8 mouse cellular contexts compared by ENCODE assay signal in genomic region chr17:30005103-30005443, GRCm38 (mm10). TPM values are rescaled to one million over a fixed set of nuclear protein-coding genes. Genes with fewer than 3 reads are reported as not detected.
A peak's percentile ranks its signal among the peaks of the same experiment; 100 is the strongest.
DNase-seq lines count a peak whose midpoint lies in the region; ATAC-seq and TF ChIP-seq lines count a peak whose summit lies in the region.

No protein-coding gene starts in this region.

- no peaks in the 10 kb centered on the region for H3K36me3 ChIP-seq in kidney, adult 2 months (ENCODE audit: control insufficient read depth, insufficient read depth, low read length)
- no peaks in the 10 kb centered on the region for H3K36me3 ChIP-seq in hindbrain, embryonic 12.5 days
- no peaks in the 10 kb centered on the region for H3K36me3 ChIP-seq in midbrain, embryonic 13.5 days

- peaks cover 27% of the 10 kb centered on the region for H3K4me1 ChIP-seq in kidney, adult 2 months (ENCODE audit: control insufficient read depth, insufficient read depth, low read length)
- peaks cover 40% of the 10 kb centered on the region for H3K4me1 ChIP-seq in hindbrain, embryonic 12.5 days
- H3K4me1 ChIP-seq in midbrain, embryonic 13.5 days (replicated peaks) = peaks cover 52% of the 10 kb centered on the region

- peak; percentile 36 for ATAC-seq in hindbrain, embryonic 12.5 days (ENCODE audit: low FRiP score)
- ATAC-seq in midbrain, embryonic 13.5 days = peak; percentile 51

- H3K4me3 ChIP-seq in kidney, adult 2 months (ENCODE audit: insufficient read depth, low read depth, low read length) = peak overlapping the region; percentile 53
- peak overlapping the region; percentile 77 for H3K4me3 ChIP-seq in hindbrain, embryonic 12.5 days
- H3K4me3 ChIP-seq in midbrain, embryonic 13.5 days (replicated peaks) = peak overlapping the region; percentile 95

- no peaks in the 10 kb centered on the region for H3K9me3 ChIP-seq in hindbrain, embryonic 12.5 days (replicated peaks)
- no peaks in the 10 kb centered on the region for H3K9me3 ChIP-seq in midbrain, embryonic 13.5 days

- peak overlapping the region; percentile 74 for H3K4me2 ChIP-seq in hindbrain, embryonic 12.5 days (replicated peaks)
- H3K4me2 ChIP-seq in midbrain, embryonic 13.5 days (replicated peaks) = peak overlapping the region; percentile 84

- peak overlapping the region; percentile 97 for H3K9ac ChIP-seq in hindbrain, embryonic 12.5 days
- peak overlapping the region; percentile 97 for H3K9ac ChIP-seq in midbrain, embryonic 13.5 days (replicated peaks)

- no peaks in the 10 kb centered on the region for H3K27me3 ChIP-seq in kidney, adult 2 months (replicated peaks; ENCODE audit: control insufficient read depth, insufficient read depth, low read length)
- H3K27me3 ChIP-seq in hindbrain, embryonic 12.5 days = no peaks in the 10 kb centered on the region
- H3K27me3 ChIP-seq in midbrain, embryonic 13.5 days = no peaks in the 10 kb centered on the region

- no peak for TF ChIP-seq POLR2A in kidney, adult 2 months (IDR thresholded peaks at IDR 0.05; ENCODE audit: low read depth, low read length)

- WGBS in kidney, adult 2 months = under 1% methylated on average over 34 of the region's 47 CpGs
- 0% methylated on average over 27 of the region's 47 CpGs for WGBS in hindbrain, embryonic 12.5 days
- 1% methylated on average over 15 of the region's 47 CpGs for WGBS in midbrain, embryonic 13.5 days

- no peak for DNase-seq in kidney, adult 2 months
- no peak for DNase-seq in kidney, adult 11 months
- peak; percentile 41 for DNase-seq in T-cell, adult 2 months (ENCODE audit: low spot score)
- no peak for DNase-seq in urinary bladder, adult 2 months (ENCODE audit: low spot score)
- DNase-seq in adrenal gland, postnatal 4 days (ENCODE audit: low spot score in 2 of 2) = no peak
- DNase-seq in kidney, postnatal 25 days = no peak

- no peak for TF ChIP-seq CTCF in kidney, adult 2 months (conservative IDR thresholded peaks at IDR 0.05; ENCODE audit: insufficient read depth, insufficient read length, low read depth, low read length)

- H3K27ac ChIP-seq in kidney, adult 2 months (ENCODE audit: insufficient read depth, low read depth, low read length) = peak overlapping the region; percentile 66
- H3K27ac ChIP-seq in hindbrain, embryonic 12.5 days = peak overlapping the region; percentile 100
- H3K27ac ChIP-seq in midbrain, embryonic 13.5 days = peak overlapping the region; percentile 99

RNA-seq across cellular contexts. Expression of gene Zfand3, which starts 0.5 kb away (rescaled TPM):
- 103 and 111 TPM in 2 replicates for polyA plus RNA-seq in kidney, adult 2 months (2012; rRNA removed)
- polyA plus RNA-seq in hindbrain, embryonic 12.5 days (2016; fragmentation: Nextera tagmentation; extraction: Ambion mirVana) = 85.6 and 95.1 TPM in 2 replicates
- 69.6 and 85.4 TPM in 2 replicates for polyA plus RNA-seq in midbrain, embryonic 13.5 days (2015; fragmentation: Nextera tagmentation; extraction: Ambion mirVana)
- polyA plus RNA-seq in urinary bladder, adult 2 months (2012; rRNA removed) = 131 and 145 TPM in 2 replicates
- total RNA-seq in adrenal gland, postnatal 4 days (2021) = 100 to 1,000 TPM; 140 to 145 TPM

RNA-seq across cellular contexts. Expression of gene Mdga1, which starts 35.2 kb away (rescaled TPM):
- polyA plus RNA-seq in kidney, adult 2 months (2012; rRNA removed) = 0.50 and 1.3 TPM in 2 replicates
- polyA plus RNA-seq in hindbrain, embryonic 12.5 days (2016; fragmentation: Nextera tagmentation; extraction: Ambion mirVana) = 11.8 and 13.3 TPM in 2 replicates
- 11.7 and 14.7 TPM in 2 replicates for polyA plus RNA-seq in midbrain, embryonic 13.5 days (2015; fragmentation: Nextera tagmentation; extraction: Ambion mirVana)
- polyA plus RNA-seq in urinary bladder, adult 2 months (2012; rRNA removed) = 4.0 and 5.6 TPM in 2 replicates
- 1 to 10 TPM; 3.1 to 6.8 TPM for total RNA-seq in adrenal gland, postnatal 4 days (2021)
